In the genomic region with DNA sequence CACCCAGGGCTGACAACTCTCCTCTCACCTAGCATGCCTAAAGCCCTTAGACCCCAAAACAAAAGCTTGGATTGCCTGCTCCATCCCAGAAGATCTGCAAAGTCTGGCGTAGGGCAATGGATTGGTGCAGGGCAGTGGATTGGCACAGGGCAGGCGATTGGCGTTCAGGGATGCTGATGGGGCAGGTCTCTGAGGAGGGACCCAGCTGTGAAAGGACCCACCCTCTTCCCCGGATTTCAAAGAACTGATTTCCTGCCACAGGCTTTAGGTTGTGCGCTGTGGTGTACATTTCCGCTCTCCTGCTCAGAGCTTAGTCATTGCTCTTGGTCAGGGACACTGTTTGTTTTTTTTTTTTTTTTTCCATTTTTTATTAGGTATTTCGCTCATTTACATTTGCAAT, we compare ENCODE assay signal across 16 mouse cellular contexts. TPM values are rescaled to one million over a fixed set of nuclear protein-coding genes. Genes with fewer than 3 reads are reported as not detected.
DNase-seq lines count a peak whose midpoint lies in the region.
"Had no signal": no experiment of that assay in that cellular context is flagged by ENCODE, and none has a peak within 500 bp of the region (broad histone marks: within the 10 kb centered on the region; RNA-seq: fewer than 3 reads in every experiment).

No protein-coding gene starts in this region.

- no peak overlapping the region for H3K4me3 ChIP-seq in macrophage (ENCODE audit: inconsistent target)
- H3K4me3 ChIP-seq: intestine, embryonic 15.5 days; left cerebral cortex, adult 2 months; limb, embryonic 15.5 days had no signal

- H3K79me2 ChIP-seq in macrophage (ENCODE audit: inconsistent target), result no peaks in the 10 kb centered on the region

- DNase-seq in CD4-positive helper T cell, adult 2 months (ENCODE audit: low read depth, low spot score), result peak; percentile 88
- peak; percentile 42 for DNase-seq in ZHBTc4 (ENCODE audit: low read depth, low spot score)
- DNase-seq in thymus, postnatal 10 days (ENCODE audit: low spot score in 2 of 2), result peak; percentile 65 to 67
- no peak for DNase-seq in kidney, adult 8-10 months
- DNase-seq in adrenal gland, postnatal 25 days, result no peak
- no peak for DNase-seq in heart, postnatal 14 days
- DNase-seq: cerebellum, adult 18-20 months; gastrocnemius, postnatal 10 days; kidney, postnatal 10 days; lung, adult 18-20 months; lung, postnatal 4 days; midbrain, embryonic 14.5 days had no signal

- WGBS in macrophage (ENCODE audit: missing documents), result 44% methylated on average over 6 of the region's 7 CpGs

- no peaks in the 10 kb centered on the region for H3K36me3 ChIP-seq in macrophage (ENCODE audit: inconsistent target)
- H3K36me3 ChIP-seq: intestine, embryonic 15.5 days; limb, embryonic 15.5 days had no signal

- H3K27ac ChIP-seq in macrophage, result peak overlapping the region; percentile 13; the same call in 1 of the 2 replicates
- H3K27ac ChIP-seq: intestine, embryonic 15.5 days; left cerebral cortex, adult 2 months; limb, embryonic 15.5 days had no signal

- intact Hi-C loops in heart, postnatal 14 days (cut with DNase I), result no loop called here

RNA-seq across cellular contexts. Expression of a gene that starts 14.8 kb away (rescaled TPM):
- total RNA-seq in macrophage (2018; cell fraction: chromatin; rRNA removed), result 100 to 1,000 TPM in 17 of 26 experiments, 10 to 100 TPM in 9; 16.9 to 236 (median 130) TPM
- 100 to 1,000 TPM in 2 of 26 experiments, 10 to 100 TPM in 24; 20.6 to 107 (median 78.6) TPM for total RNA-seq in macrophage (2018; cell fraction: cytosol; rRNA removed)
- 100 to 1,000 TPM in 15 of 26 experiments, 10 to 100 TPM in 11; 20.6 to 179 (median 118) TPM for total RNA-seq in macrophage (2018; cell fraction: nucleus; rRNA removed)
- 57.1 to 128 TPM (median 92.0 TPM) in 3 replicates for polyA plus RNA-seq in macrophage (2018)
- 2.9 and 3.3 TPM in 2 replicates for total RNA-seq in adrenal gland, postnatal 25 days (2021)
- 1 to 10 TPM; 5.1 to 5.8 TPM for total RNA-seq in heart, postnatal 14 days (2021)

RNA-seq across cellular contexts. Expression of a gene that starts 42.7 kb away (rescaled TPM):
- 1 to 10 TPM in 1 of 26 experiments, under 1 TPM in 10, not detected in 15; 0.15 to 1.4 (median 0.33) TPM for total RNA-seq in macrophage (2018; cell fraction: chromatin; rRNA removed)
- 1 to 10 TPM in 8 of 26 experiments, under 1 TPM in 18; 0.14 to 1.4 (median 0.38) TPM for total RNA-seq in macrophage (2018; cell fraction: cytosol; rRNA removed)
- 1 to 10 TPM in 5 of 26 experiments, under 1 TPM in 21; 0.19 to 2.3 (median 0.67) TPM for total RNA-seq in macrophage (2018; cell fraction: nucleus; rRNA removed)
- 0.82 to 2.6 TPM (median 1.1 TPM) in 3 replicates for polyA plus RNA-seq in macrophage (2018)
- 0.58 and 0.90 TPM in 2 replicates for total RNA-seq in adrenal gland, postnatal 25 days (2021)
- total RNA-seq in heart, postnatal 14 days (2021), result under 1 TPM; 0.50 to 0.63 TPM

Comparison
In these comparisons a context has a peak if more than half of its experiments do, and no peak if none do; other contexts are left out.
1. DNase-seq: peak in CD4-positive helper T cell, adult 2 months (single experiment), ZHBTc4 (single experiment) and thymus, postnatal 10 days (2 of 2); none in kidney, adult 8-10 months (0 of 2), adrenal gland, postnatal 25 days (single experiment) and heart, postnatal 14 days (0 of 2).